Mouse (Mus musculus) layer of hippocampus, postnatal 10 days (tissue): ENCODE measurements around the gene Olfr872. TPM values are rescaled to one million over a fixed set of nuclear protein-coding genes. Genes with fewer than 3 reads are reported as not detected.
"Not testable (repeated sequence)": the region's sequence is repeated elsewhere in the genome, so short reads cannot be mapped to it uniquely, and the experiment has no call there.

Source experiments
- DNase-seq, 2 experiments: peaks; one replicate each; pipeline ENCODE4 v3.0.0; 2021; ENCODE audit warnings: low spot score in 2 of 2
- long read RNA-seq: library from polyadenylated mRNA; stranded (forward); transcript quantifications from one replicate; pipeline ENCODE4 v2.0.0, GENCODE M21; 2023
- total RNA-seq, 2 experiments: library from RNA; stranded (reverse); gene quantifications; 2 replicates each; pipeline ENCODE4 v1.2.3; 2021

Gene Olfr872
- total RNA-seq: not detected
- long read RNA-seq: 0 reads

DNA sequence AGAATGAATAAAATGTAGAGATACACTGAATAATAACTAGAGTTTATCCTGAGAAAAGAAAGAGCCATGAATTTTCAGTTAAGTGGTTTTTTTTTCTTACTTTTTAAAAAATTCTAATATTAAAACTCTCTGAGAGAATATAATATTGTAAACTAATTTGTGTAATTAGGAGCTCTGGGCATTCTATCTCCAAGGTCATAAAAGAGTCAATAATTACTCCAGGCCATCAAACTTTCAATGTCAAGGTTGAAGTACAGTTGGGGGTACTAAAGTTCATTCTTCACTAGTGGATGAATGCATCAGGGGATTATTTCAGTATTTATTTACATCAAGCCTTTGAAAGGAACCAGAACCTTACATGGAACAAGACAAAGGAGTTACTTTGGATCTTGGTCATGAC lies at the start of gene Olfr872:
TSS of gene Olfr872 (plus strand) at position 301 of the 400 bp plus-strand sequence.
- DNase-seq: no peak

DNA sequence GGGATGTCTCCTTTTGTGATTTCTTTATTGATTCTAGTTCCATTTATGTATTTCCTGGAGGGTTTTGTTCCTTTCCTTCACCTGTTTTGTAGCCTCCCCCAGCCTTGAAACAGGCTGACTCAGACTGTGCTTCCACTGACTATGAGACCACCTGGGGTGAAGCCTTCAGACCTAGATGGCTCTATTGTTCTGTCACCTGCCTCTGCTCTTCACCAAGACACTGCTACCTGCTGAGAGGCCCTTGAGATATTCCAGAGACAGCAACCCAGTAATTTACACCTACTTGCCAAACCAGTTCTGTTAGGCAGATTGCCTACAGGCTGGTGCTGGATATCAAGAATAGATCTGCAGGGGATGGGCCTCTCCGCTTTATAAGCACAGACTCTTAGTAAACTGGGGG lies 34.8 kb upstream of the Olfr872 start:
- no peak for DNase-seq

DNA sequence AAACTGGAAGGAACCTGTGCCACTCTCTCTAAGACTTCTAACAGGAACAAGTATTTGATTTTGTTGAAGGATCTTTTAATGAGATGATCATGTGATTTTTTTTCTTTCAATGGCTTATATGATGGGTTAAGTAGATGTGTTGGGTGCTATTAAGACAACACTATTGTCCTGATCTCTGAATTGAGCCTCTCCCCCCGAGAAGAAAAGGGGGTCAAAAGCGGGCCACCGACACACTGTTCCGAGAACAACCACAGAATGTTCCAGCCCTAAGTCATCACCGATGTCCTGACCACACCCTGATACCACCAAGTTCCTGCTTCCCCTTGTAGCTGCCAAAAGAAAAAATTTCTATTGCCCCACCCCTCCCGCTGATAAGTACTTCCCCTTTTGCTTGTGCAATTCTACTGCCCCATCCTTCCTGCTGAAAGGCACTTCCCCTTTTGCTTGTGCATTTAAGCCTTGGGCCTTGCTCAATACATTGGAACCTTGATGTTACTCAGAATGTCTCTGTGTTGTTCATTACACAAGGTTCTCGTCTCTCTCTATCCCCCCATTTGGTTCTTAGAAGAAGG lies 33.4 kb upstream of the Olfr872 start:
- not testable (repeated sequence) for DNase-seq

DNA sequence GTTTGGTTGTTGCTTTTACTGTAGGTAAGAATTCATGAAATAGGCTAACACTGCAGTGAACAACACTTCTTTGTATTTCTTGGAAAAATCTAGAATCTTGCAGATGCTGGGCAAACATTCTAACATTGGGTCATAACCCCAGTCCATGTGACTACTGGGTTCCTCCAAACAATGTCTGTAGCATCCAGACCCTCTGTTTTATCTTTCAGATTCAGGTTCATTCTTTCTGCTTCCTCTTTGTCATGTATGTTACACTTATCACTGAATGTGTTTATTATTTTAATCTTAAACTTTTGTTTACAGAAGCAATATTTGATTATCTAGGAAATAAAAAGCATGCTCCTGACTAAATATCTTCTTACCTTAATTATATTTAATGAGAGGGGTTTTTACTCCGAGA lies 26.1 kb upstream of the Olfr872 start:
- DNase-seq: no peak

DNA sequence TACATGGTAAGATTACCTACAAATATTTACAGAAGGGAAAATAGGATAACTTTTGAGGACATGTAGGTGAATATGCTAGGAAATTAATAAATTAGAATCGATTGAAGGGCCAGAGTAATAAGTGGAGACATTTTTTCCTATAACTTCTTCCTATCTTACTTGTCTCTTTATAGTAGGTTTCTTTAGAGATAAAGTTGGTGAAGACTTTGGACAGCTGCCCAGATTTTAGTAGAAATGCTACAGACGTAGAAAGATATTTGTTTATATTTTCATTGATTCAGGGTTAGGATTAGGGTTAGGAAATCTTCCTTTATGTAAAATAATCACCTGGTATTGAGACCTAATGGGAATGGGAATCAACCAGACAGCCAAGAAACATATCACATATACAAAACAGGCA lies 25.4 kb upstream of the Olfr872 start:
- no peak for DNase-seq

DNA sequence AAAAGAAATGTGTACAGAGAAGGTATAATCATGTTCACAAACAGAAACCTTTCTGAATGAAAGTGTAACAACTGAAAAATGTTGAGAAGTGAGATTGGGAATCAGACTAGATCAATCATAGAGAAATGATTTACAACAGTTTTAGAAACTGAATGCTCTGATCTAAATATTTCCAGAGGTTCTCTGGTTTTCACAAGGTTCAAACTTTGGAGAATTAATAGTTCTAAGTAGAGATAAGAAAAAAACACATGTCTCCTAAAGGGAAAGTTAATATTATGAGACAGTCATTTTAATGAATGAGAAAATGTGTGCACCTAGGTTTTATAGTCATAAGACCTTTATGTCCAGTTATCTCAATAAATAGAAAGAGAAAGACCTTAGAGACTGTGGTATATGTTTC lies 25.0 kb upstream of the Olfr872 start, which contains the start of gene Olfr871:
TSS of gene Olfr871 (plus strand) at position 301 of the 400 bp plus-strand sequence.
- DNase-seq: no peak

DNA sequence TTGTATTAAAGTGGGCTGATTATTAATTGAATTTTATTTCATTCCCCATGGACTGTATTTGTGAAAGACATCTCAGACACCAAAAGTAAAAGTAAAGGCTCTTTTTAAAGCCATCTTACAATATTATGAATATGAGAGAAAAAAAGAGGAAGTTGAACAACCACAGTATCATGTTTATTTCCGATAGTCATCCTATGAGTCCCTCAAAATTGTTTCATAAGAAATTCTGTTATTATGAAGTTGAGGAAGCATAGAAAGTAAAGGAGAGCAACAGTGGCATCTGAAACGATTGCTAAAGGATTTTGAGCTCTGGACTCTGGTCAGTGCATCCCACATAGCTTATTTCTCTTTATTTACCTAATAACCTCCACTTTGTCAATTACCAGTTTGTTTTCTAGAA lies 459 bp downstream of the Olfr872 start:
- no peak for DNase-seq

DNA sequence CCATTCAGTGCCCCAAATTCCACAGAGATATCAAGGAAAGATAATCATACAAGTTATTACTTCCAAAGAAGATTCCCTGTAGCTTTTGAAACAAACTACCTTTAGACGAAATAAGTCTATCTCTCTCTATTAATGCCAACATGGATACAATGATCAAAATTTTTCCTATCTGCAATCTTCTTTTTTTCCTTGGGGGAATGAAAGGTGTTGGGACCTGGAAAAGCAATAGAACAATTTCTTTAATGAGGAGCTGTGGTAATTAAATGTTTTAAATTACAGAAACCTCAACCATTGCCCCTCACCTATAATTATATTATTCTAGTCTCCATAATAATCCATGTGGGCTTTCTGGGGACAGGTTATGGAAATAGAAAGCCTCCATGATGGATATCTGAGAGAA lies 45.1 kb downstream of the Olfr872 start, which contains the start of gene Olfr39:
TSS of gene Olfr39 (plus strand) at position 301 of the 400 bp plus-strand sequence.
- no peak for DNase-seq

DNA sequence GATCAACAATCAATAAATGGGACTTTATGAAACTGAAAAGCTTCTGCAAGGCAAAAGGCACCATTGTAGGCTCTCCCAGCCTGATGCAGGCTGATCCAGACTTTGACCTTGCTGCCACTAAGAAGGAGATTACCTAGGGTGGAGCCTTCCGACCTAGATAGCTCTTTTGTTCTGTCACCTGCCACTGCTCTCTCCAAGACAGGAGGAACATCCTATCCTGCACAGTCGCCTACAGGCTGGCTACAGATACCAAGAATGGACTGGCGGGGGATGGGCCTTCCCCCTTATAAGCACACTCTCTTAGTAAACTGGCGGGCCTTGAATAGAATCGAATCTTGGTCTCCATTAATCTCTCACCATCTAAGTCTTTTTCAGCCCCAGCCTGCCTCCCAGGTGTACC lies 58.6 kb downstream of the Olfr872 start:
- not testable (repeated sequence) for DNase-seq

DNA sequence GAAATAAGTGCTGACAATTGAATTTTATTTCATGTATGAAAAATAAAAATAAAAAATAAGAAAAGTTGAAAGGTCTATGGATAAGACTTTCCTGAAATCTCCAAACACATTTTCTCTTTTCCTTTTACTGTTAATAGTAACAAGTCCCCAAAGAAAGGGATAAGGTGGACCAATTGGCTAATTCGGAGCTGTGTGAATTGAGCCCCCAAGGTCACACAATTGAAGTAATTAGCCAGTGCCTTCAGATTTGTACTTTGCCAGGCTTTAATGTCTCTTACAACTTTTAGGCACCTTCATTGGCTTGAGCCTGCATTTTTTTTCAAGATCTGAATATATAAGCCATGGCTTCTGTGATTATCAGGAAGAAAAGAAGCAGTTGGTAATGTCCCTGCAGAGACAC lies 61.3 kb downstream of the Olfr872 start, which contains the start of gene Olfr873:
TSS of gene Olfr873 (plus strand) at position 301 of the 400 bp plus-strand sequence.
- no peak for DNase-seq

Other genes starting within 250 kb of the Olfr872 start
- gene Olfr866, start 209.1 kb upstream of the Olfr872 start, total RNA-seq: not detected
- not detected for gene Olfr867, start 179.6 kb upstream of the Olfr872 start, total RNA-seq
- gene Olfr868, start 138.5 kb upstream of the Olfr872 start, total RNA-seq: not detected
- gene Olfr869, start 108.1 kb upstream of the Olfr872 start, total RNA-seq: not detected
- not detected for gene Olfr870, start 63.1 kb upstream of the Olfr872 start, total RNA-seq
- gene Olfr871, start 24.9 kb upstream of the Olfr872 start, total RNA-seq: not detected
- gene Olfr39, start 45.2 kb downstream of the Olfr872 start, total RNA-seq: not detected
- not detected for gene Olfr873, start 61.4 kb downstream of the Olfr872 start, total RNA-seq
- not detected for gene Olfr18, start 99.0 kb downstream of the Olfr872 start, total RNA-seq
- 10 to 100 TPM; 13.2 to 16.9 TPM for gene Zfp560, start 148.1 kb downstream of the Olfr872 start, total RNA-seq
- 10 to 100 TPM; 31.6 to 35.6 TPM for gene Zfp26, start 223.0 kb downstream of the Olfr872 start, total RNA-seq